Mouse (Mus musculus): Measurements from ENCODE around the gene Gm20696. TPM values are rescaled to one million over a fixed set of nuclear protein-coding genes. Genes with fewer than 3 reads are reported as not detected.

Gm20696 gene
- polyA plus RNA-seq, 1 experiment from 2014 or later, result 2.4 TPM

DNA sequence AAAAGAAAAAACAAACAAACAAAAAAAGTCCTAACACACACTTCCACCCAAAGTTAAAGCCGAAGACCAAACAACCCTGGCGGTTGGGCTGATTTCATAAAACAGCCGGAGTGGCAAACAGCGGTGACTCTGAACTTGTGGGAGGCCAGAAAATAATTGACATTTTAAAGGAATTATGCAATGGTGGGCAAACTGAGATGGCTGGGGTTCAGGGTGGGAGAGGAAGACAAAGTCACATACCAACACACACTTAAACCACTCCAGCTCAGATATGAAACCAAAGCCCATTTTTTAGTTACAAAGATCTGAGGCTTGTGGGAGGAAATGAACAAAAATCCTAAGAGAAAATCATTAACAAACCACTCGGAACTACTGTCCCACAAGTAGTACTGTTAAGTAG, 126.5 kb downstream of the Gm20696 start:
- no peaks in the 10 kb centered on the region for H3K27me3 ChIP-seq (replicated peaks; ENCODE audit: control insufficient read depth, insufficient read depth, low read length)
- no peak overlapping the region for H3K4me2 ChIP-seq (ENCODE audit: low read depth, low read length)
- H3K4me1 ChIP-seq (ENCODE audit: control insufficient read depth, insufficient read depth, low read length), result peaks cover 2% of the 10 kb centered on the region; the same call in 1 of the 2 replicates
- no peaks in the 10 kb centered on the region for H3K36me3 ChIP-seq (ENCODE audit: control insufficient read depth, insufficient read depth, low read length)
- H3K4me3 ChIP-seq (ENCODE audit: low read length), result no peak overlapping the region
- 84% methylated on average over 5 of the region's 5 CpGs for WGBS
- H3K27ac ChIP-seq (ENCODE audit: low read length), result no peak overlapping the region
- H3K9me3 ChIP-seq (ENCODE audit: control insufficient read depth, low read length), result no peaks in the 10 kb centered on the region
- ATAC-seq, result no peak
- H3K9ac ChIP-seq (ENCODE audit: low read depth, low read length), result no peak overlapping the region

GRCm38 (mm10) chr6:99538194-99538941, 128.2 kb downstream of the Gm20696 start:
- Histone ChIP-seq H3K27me3 (replicated peaks; ENCODE audit: control insufficient read depth, insufficient read depth, low read length) (no peaks in the 10 kb centered on the region), H3K9ac (ENCODE audit: low read depth, low read length) (no peak overlapping the region), H3K9me3 (ENCODE audit: control insufficient read depth, low read length) (no peaks in the 10 kb centered on the region), H3K4me3 (ENCODE audit: low read length) (no peak overlapping the region), H3K4me2 (ENCODE audit: low read depth, low read length) (no peak overlapping the region), H3K4me1 (ENCODE audit: control insufficient read depth, insufficient read depth, low read length) (peaks cover 2% of the 10 kb centered on the region; the same call in 1 of the 2 replicates), H3K36me3 (ENCODE audit: control insufficient read depth, insufficient read depth, low read length) (no peaks in the 10 kb centered on the region), H3K27ac (ENCODE audit: low read length) (peak overlapping the region; percentile 39)
- 64% methylated on average over 17 of the region's 17 CpGs for WGBS
- peak; percentile 18; the same call in 1 of the 2 replicates for ATAC-seq

DNA sequence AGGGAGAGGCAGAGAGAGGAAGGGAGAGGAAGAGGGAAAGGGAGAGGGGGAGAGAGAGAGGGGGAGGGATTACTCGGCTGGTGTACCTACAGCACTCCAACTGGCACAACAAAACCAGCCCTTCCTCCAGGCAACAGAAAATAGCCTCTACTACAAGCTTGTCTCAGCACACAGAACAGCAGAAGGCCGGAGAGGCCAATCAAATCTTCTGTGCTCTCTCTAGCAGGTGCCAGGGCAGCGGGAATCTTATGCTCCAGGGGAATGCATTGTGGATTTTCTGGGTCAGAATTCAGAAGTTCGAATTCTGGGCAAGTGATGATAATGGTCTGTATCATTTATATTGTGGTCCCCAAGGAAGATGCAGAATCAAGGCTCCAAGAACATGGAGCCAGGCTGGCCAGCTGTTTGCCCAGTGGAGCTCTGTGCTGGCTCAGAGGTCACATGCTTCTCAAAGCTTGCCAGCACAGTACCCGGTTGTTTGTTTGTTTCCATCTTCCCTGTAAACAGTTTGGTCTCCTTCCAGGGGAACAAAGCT, 132.3 kb downstream of the Gm20696 start:
- Histone ChIP-seq H3K4me2 (ENCODE audit: low read depth, low read length) (no peak overlapping the region), H3K27ac (ENCODE audit: low read length) (no peak overlapping the region), H3K36me3 (ENCODE audit: control insufficient read depth, insufficient read depth, low read length) (no peaks in the 10 kb centered on the region), H3K9me3 (ENCODE audit: control insufficient read depth, low read length) (no peaks in the 10 kb centered on the region), H3K27me3 (replicated peaks; ENCODE audit: control insufficient read depth, insufficient read depth, low read length) (no peaks in the 10 kb centered on the region), H3K4me1 (ENCODE audit: control insufficient read depth, insufficient read depth, low read length) (peaks cover 2% of the 10 kb centered on the region), H3K9ac (ENCODE audit: low read depth, low read length) (no peak overlapping the region), H3K4me3 (ENCODE audit: low read length) (no peak overlapping the region)
- ATAC-seq, result no peak
- WGBS, result 58% methylated on average over 5 of the region's 5 CpGs

- Histone ChIP-seq H3K27me3 (replicated peaks; ENCODE audit: control insufficient read depth, insufficient read depth, low read length) (no peaks in the 10 kb centered on the region), H3K36me3 (ENCODE audit: control insufficient read depth, insufficient read depth, low read length) (peaks cover 2% of the 10 kb centered on the region; the same call in 1 of the 2 replicates), H3K4me2 (ENCODE audit: low read depth, low read length) (no peak overlapping the region), H3K9ac (ENCODE audit: low read depth, low read length) (no peak overlapping the region), H3K27ac (ENCODE audit: low read length) (no peak overlapping the region), H3K4me1 (ENCODE audit: control insufficient read depth, insufficient read depth, low read length) (no peaks in the 10 kb centered on the region; the same call in none of the 2 replicates), H3K4me3 (ENCODE audit: low read length) (no peak overlapping the region), H3K9me3 (ENCODE audit: control insufficient read depth, low read length) (peaks cover 2% of the 10 kb centered on the region)
- WGBS, result 59% methylated on average over 4 of the region's 4 CpGs
- no peak for ATAC-seq
Measured at GRCm38 (mm10) chr6:99532458-99532857, 134.1 kb downstream of the Gm20696 start.

DNA sequence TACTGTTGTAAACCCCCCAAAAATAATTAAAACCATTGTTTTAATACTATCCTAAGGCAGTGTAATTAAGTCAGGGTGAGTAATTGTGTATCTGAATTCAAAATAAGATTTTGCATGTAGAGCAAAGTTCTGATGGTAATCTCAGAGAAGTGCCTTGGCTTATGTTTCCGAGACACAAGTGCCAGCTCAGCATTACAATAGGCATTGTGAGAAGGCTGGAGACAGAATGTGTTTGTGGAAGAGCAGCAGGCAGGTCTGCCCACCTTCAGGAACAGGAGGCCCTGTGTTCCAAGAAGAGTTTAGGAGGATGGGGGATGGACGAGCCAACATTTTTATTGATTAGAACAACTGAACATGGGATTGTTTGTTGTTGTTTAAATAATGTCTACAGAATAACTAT, 137.6 kb downstream of the Gm20696 start:
- no peaks in the 10 kb centered on the region; the same call in none of the 2 replicates for H3K4me1 ChIP-seq (ENCODE audit: control insufficient read depth, insufficient read depth, low read length)
- no peak overlapping the region for H3K4me2 ChIP-seq (ENCODE audit: low read depth, low read length)
- no peak overlapping the region for H3K9ac ChIP-seq (ENCODE audit: low read depth, low read length)
- ATAC-seq, result no peak
- no peak overlapping the region for H3K4me3 ChIP-seq (ENCODE audit: low read length)
- peaks cover 7% of the 10 kb centered on the region for H3K9me3 ChIP-seq (ENCODE audit: control insufficient read depth, low read length)
- WGBS, result 65% methylated on average over 2 of the region's 2 CpGs
- H3K36me3 ChIP-seq (ENCODE audit: control insufficient read depth, insufficient read depth, low read length), result peaks cover 6% of the 10 kb centered on the region; the same call in 1 of the 2 replicates
- no peaks in the 10 kb centered on the region for H3K27me3 ChIP-seq (replicated peaks; ENCODE audit: control insufficient read depth, insufficient read depth, low read length)
- no peak overlapping the region for H3K27ac ChIP-seq (ENCODE audit: low read length)

- Histone ChIP-seq H3K27me3 (replicated peaks; ENCODE audit: control insufficient read depth, insufficient read depth, low read length) (no peaks in the 10 kb centered on the region), H3K36me3 (ENCODE audit: control insufficient read depth, insufficient read depth, low read length) (peaks cover 6% of the 10 kb centered on the region; the same call in 1 of the 2 replicates), H3K4me3 (ENCODE audit: low read length) (no peak overlapping the region), H3K4me2 (ENCODE audit: low read depth, low read length) (no peak overlapping the region), H3K9ac (ENCODE audit: low read depth, low read length) (no peak overlapping the region), H3K27ac (ENCODE audit: low read length) (no peak overlapping the region), H3K4me1 (ENCODE audit: control insufficient read depth, insufficient read depth, low read length) (no peaks in the 10 kb centered on the region; the same call in none of the 2 replicates), H3K9me3 (ENCODE audit: control insufficient read depth, low read length) (peaks cover 7% of the 10 kb centered on the region)
- ATAC-seq, result no peak
- 89% methylated on average over 6 of the region's 6 CpGs for WGBS
Measured at GRCm38 (mm10) chr6:99527457-99528105, 139.0 kb downstream of the Gm20696 start.

DNA sequence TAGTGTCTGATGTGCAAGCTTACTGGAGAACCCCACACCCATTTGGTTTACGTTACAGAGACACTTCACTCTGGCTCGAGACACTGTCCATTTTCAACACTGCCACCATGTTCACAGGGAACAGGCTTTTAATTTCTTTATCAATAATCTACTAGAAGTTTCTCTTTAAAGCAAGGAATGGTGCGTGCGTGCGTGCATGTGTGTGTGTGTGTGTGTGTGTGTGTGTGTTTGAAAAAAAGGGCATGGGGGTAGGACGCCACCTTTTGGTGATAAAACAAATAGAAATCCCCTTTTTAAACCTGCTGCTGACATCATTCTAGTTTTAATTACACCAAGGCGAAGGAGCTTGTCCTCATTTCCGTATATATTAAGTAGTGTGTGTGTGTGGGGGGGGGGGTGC, 141.2 kb downstream of the Gm20696 start:
- peaks cover 6% of the 10 kb centered on the region; the same call in 1 of the 2 replicates for H3K36me3 ChIP-seq (ENCODE audit: control insufficient read depth, insufficient read depth, low read length)
- no peak for ATAC-seq
- WGBS, result 59% methylated on average over 8 of the region's 8 CpGs
- H3K27me3 ChIP-seq (replicated peaks; ENCODE audit: control insufficient read depth, insufficient read depth, low read length), result no peaks in the 10 kb centered on the region
- no peak overlapping the region for H3K4me2 ChIP-seq (ENCODE audit: low read depth, low read length)
- H3K9me3 ChIP-seq (ENCODE audit: control insufficient read depth, low read length), result peaks cover 7% of the 10 kb centered on the region
- H3K9ac ChIP-seq (ENCODE audit: low read depth, low read length), result no peak overlapping the region
- H3K4me3 ChIP-seq (ENCODE audit: low read length), result no peak overlapping the region
- H3K27ac ChIP-seq (ENCODE audit: low read length), result no peak overlapping the region
- no peaks in the 10 kb centered on the region; the same call in 1 of the 2 replicates for H3K4me1 ChIP-seq (ENCODE audit: control insufficient read depth, insufficient read depth, low read length)

- Histone ChIP-seq H3K27me3 (replicated peaks; ENCODE audit: control insufficient read depth, insufficient read depth, low read length) (no peaks in the 10 kb centered on the region), H3K4me2 (ENCODE audit: low read depth, low read length) (peak overlapping the region; percentile 79), H3K4me3 (ENCODE audit: low read length) (peak overlapping the region; percentile 86), H3K4me1 (ENCODE audit: control insufficient read depth, insufficient read depth, low read length) (no peaks in the 10 kb centered on the region; the same call in 1 of the 2 replicates), H3K36me3 (ENCODE audit: control insufficient read depth, insufficient read depth, low read length) (peaks cover 6% of the 10 kb centered on the region; the same call in 1 of the 2 replicates), H3K27ac (ENCODE audit: low read length) (peak overlapping the region; percentile 100), H3K9me3 (ENCODE audit: control insufficient read depth, low read length) (peaks cover 7% of the 10 kb centered on the region), H3K9ac (ENCODE audit: low read depth, low read length) (peak overlapping the region; percentile 98)
- 30% methylated on average over 10 of the region's 10 CpGs for WGBS
- ATAC-seq, result no peak
Measured at GRCm38 (mm10) chr6:99523679-99524370, 142.8 kb downstream of the Gm20696 start.

All from intestine, embryonic 16.5 days (tissue).